Mouse (Mus musculus): ENCODE data around the gene Prss42.

DNA sequence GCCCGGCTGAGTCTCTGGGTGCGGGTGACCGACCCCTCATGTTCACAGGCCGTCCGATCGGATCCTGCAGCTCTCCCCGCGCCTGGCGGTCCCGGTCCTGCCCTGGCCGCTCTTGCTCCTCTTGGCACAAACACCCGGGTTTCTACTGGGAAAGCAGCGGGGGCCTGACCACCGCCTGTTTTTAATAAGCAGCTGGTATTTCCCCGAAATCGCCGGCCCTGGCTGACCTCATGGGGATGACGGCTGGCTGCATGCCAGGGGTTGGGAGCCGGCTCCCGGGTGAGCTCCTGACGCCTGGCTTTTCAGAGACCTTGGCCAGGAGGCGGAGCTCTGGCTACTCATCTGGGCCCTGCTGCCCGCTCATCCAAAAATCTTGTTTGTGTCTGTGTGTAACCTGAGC lies 16.2 kb upstream of the Prss42 start:
- no peak for TF ChIP-seq CTCF (IDR thresholded peaks at IDR 0.05; ENCODE audit: low read depth, low read length)
- TF ChIP-seq TAL1 (conservative IDR thresholded peaks at IDR 0.05; ENCODE audit: low read depth, low read length): no peak
- TF ChIP-seq GATA1 (IDR thresholded peaks at IDR 0.05; ENCODE audit: borderline replicate concordance, low read length): no peak
- TF ChIP-seq POLR2AphosphoS5 (IDR thresholded peaks at IDR 0.05; ENCODE audit: insufficient replicate concordance, low read depth, low read length): no peak
